Mouse (Mus musculus): ENCODE measurements around the gene Ddx10.

DNA sequence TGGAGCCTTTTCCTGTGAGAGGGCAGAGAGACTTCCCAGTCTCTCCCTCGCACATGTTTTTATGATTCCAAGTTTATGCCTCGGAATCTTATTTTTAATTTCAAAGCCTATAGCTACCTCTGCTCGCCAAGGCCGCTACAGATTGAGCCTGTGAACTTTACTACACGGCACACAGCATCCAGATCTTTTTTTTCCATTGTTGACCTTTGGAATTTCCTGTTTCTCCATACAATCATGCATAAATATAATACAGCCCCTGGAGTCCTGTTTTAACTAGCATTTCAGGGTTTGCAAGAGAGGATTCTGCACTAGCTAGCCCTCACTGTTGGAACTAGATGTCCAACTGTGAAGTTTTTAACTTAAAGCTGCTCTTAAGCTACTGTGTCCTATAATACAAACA, 24.4 kb upstream of the Ddx10 start:
- TF ChIP-seq EP300 (IDR thresholded peaks at IDR 0.05; ENCODE audit: insufficient read depth, low read depth, low read length) (no peak), CTCF (IDR thresholded peaks at IDR 0.05) (no peak)
